Mouse (Mus musculus) embryonic fibroblast, embryonic 13.5 days (primary cell): Measurements from ENCODE around the gene Gm8857. TPM values are rescaled to one million over a fixed set of nuclear protein-coding genes. Genes with fewer than 3 reads are reported as not detected.
"Not testable (repeated sequence)": the region's sequence is repeated elsewhere in the genome, so short reads cannot be mapped to it uniquely, and the experiment has no call there.

ENCODE experiments used
- H3K27ac ChIP-seq: 2 replicates; pipeline ENCODE4 v1.5.1; 2012; ENCODE audit warnings: low read length, control low read depth, inconsistent platforms; ENCODE audit not compliant: insufficient read depth
- H3K4me1 ChIP-seq: 2 replicates; pipeline ENCODE4 v1.6.1; 2011; ENCODE audit warnings: low read length; ENCODE audit not compliant: control insufficient read depth, insufficient read depth
- H3K4me3 ChIP-seq: 2 replicates; pipeline ENCODE4 v1.5.1; 2011; ENCODE audit warnings: mild to moderate bottlenecking, control low read depth, low read length; ENCODE audit not compliant: insufficient read depth
- polyA plus RNA-seq: library from polyadenylated mRNA; stranded (reverse); fragments of >200 nt; gene quantifications from 2 replicates; pipeline ENCODE4 v1.2.4, GENCODE M21; 2011; ENCODE audit warnings: low read depth; ENCODE audit not compliant: missing spikeins, insufficient read length

Gene Gm8857
- not detected in 2 replicates for polyA plus RNA-seq

DNA sequence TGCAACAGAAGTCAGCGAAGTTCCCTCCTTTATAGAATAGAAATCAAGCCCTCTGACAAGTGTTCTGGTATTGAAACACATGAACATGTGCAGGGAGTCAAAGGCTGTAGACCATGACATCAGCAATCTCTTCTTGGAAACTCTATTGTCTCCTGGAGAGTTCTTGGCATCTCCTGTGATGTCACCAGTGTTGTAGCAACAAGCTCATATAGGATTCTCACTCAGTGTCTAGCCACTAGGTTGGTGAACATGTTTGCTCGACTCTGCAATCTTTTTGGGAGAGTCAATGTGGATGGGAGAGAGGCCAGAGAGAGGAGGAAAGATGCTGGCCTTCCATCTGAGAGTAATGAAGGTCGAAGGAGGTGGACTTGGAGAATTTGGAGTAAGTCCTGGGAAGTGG, at the start of gene Gm8857, which contains the start of gene Gm8871:
TSS of gene Gm8857 (plus strand) at position 303 of the 400 bp plus-strand sequence.
TSS of gene Gm8871 (plus strand) at position 301 of the 400 bp plus-strand sequence.
- H3K27ac ChIP-seq, H3K4me1 ChIP-seq, H3K4me3 ChIP-seq: not testable (repeated sequence)

DNA sequence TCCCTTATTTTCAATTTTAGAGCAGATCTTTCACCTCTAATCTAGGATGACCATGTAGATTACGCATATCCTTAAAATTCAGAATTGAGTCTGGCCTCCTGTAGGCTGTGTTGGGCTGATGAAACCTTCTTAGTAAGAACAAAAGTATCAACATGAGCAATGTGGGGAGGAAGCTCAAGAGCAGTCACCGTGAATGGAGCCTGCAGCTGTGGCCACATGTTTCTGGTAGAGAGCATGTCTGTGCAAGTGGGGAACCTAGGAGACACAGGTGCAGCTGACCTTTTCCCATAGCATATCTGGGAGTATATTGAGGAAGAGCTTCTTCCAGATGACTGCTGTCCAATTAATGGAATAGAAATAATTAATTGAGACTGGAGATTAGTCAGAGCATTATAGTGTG, 5.9 kb downstream of the Gm8857 start:
- not testable (repeated sequence) for H3K4me1 ChIP-seq, H3K27ac ChIP-seq, H3K4me3 ChIP-seq

DNA sequence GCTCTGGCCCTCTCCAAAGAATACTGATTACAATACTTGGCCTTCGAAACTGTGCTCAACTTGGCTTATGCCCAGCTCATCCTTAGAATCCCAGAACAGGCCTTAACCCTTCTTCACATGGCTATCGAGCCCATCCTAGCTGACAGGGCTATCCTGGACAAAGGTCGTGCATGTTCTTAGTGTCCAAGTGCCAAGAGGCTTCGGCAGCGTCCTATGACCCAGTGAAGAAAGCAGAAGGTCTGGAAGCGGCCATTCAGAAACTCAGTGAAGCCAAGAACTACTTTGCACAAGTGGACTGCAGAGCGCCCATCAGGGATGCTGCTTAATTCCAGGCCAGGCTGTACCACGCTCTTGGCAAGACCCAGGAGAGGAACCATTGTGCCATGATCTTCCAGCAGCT, 10.4 kb downstream of the Gm8857 start:
- H3K4me1 ChIP-seq, H3K27ac ChIP-seq, H3K4me3 ChIP-seq: not testable (repeated sequence)

Other genes starting within 250 kb of the Gm8857 start
- gene Gm8871, start within 50 bp of the Gm8857 start, polyA plus RNA-seq: not detected in 2 replicates
- not detected in 2 replicates for gene Gm8879, start 179.8 kb downstream of the Gm8857 start, polyA plus RNA-seq
- gene Gm5861, start 235.3 kb downstream of the Gm8857 start, polyA plus RNA-seq: not detected in 2 replicates